Mouse (Mus musculus) right cerebral cortex, postnatal 4 days (tissue): ENCODE results near the gene Frem3.

Experiments
- DNase-seq: peaks from one replicate; pipeline ENCODE4 v3.0.0-alpha.2; 2022

Gene Frem3

GRCm38 (mm10) chr8:80710670-80711400, 100.0 kb downstream of the Frem3 start:
- DNase-seq, result no peak

- DNase-seq, result no peak
Measured at GRCm38 (mm10) chr8:80714461-80714860, 103.6 kb downstream of the Frem3 start.

- DNase-seq, result no peak
Measured at GRCm38 (mm10) chr8:80732326-80732725, 121.4 kb downstream of the Frem3 start.

GRCm38 (mm10) chr8:80738046-80738387, 127.1 kb downstream of the Frem3 start:
- DNase-seq, result no peak

GRCm38 (mm10) chr8:80738388-80739154, 127.7 kb downstream of the Frem3 start:
- DNase-seq, result peak; percentile 52

GRCm38 (mm10) chr8:80739155-80739924, 128.5 kb downstream of the Frem3 start, which contains the start of gene Smarca5:
Smarca5 (minus strand) TSS chr8:80739497.
- DNase-seq, result peak; percentile 97

GRCm38 (mm10) chr8:80739932-80740331, 129.1 kb downstream of the Frem3 start:
- DNase-seq, result no peak
